Mouse (Mus musculus): ENCODE data around the gene Scd4.

Scd4 gene

GRCm38 (mm10) chr19:44332833-44333623 lies at the start of gene Scd4:
TSS of gene Scd4 (plus strand) at chr19:44333092.
- no peak for DNase-seq (ENCODE audit: low spot score in 2 of 2)

GRCm38 (mm10) chr19:44283157-44284024 lies 49.5 kb upstream of the Scd4 start:
- DNase-seq (ENCODE audit: low spot score in 2 of 2), result peak; percentile 76 to 81

- DNase-seq (ENCODE audit: low spot score in 2 of 2), result peak; percentile 94 to 95
These were observed 48.7 kb upstream of the Scd4 start for GRCm38 (mm10) chr19:44284025-44284695.

- DNase-seq (ENCODE audit: low spot score in 2 of 2), result peak; percentile 62 to 74
These were observed 48.2 kb upstream of the Scd4 start for GRCm38 (mm10) chr19:44284723-44285122.

GRCm38 (mm10) chr19:44285554-44285953 lies 47.3 kb upstream of the Scd4 start:
- DNase-seq (ENCODE audit: low spot score in 2 of 2), result no peak

GRCm38 (mm10) chr19:44286109-44286508 lies 46.8 kb upstream of the Scd4 start:
- no peak for DNase-seq (ENCODE audit: low spot score in 2 of 2)

GRCm38 (mm10) chr19:44287415-44288110 lies 45.3 kb upstream of the Scd4 start:
- no peak for DNase-seq (ENCODE audit: low spot score in 2 of 2)

GRCm38 (mm10) chr19:44292083-44292482 lies 40.8 kb upstream of the Scd4 start:
- no peak for DNase-seq (ENCODE audit: low spot score in 2 of 2)

- DNase-seq (ENCODE audit: low spot score in 2 of 2), result no peak
These were observed 40.4 kb upstream of the Scd4 start for GRCm38 (mm10) chr19:44292483-44292882.

- peak in 1 of 2 experiments; percentile 36 for DNase-seq (ENCODE audit: low spot score in 2 of 2)
These were observed 39.7 kb upstream of the Scd4 start, which contains the start of gene Scd2 for GRCm38 (mm10) chr19:44292941-44293768. TSS of gene Scd2 (plus strand) at chr19:44293674.

- DNase-seq (ENCODE audit: low spot score in 2 of 2), result peak; percentile 65 to 69
These were observed 38.9 kb upstream of the Scd4 start for GRCm38 (mm10) chr19:44293769-44294551.

- DNase-seq (ENCODE audit: low spot score in 2 of 2), result peak; percentile 90 to 91
These were observed 38.3 kb upstream of the Scd4 start for GRCm38 (mm10) chr19:44294588-44295041.

- peak; percentile 59 to 70 for DNase-seq (ENCODE audit: low spot score in 2 of 2)
These were observed 37.6 kb upstream of the Scd4 start for GRCm38 (mm10) chr19:44295251-44295650.

GRCm38 (mm10) chr19:44295741-44296140 lies 37.2 kb upstream of the Scd4 start:
- DNase-seq (ENCODE audit: low spot score in 2 of 2), result peak; percentile 89 to 92

- DNase-seq (ENCODE audit: low spot score in 2 of 2), result no peak
These were observed 36.7 kb upstream of the Scd4 start for GRCm38 (mm10) chr19:44296186-44296585.

GRCm38 (mm10) chr19:44297068-44297760 lies 35.7 kb upstream of the Scd4 start:
- DNase-seq (ENCODE audit: low spot score in 2 of 2), result no peak

- DNase-seq (ENCODE audit: low spot score in 2 of 2), result no peak
These were observed 35.0 kb upstream of the Scd4 start for GRCm38 (mm10) chr19:44297862-44298261.

- no peak for DNase-seq (ENCODE audit: low spot score in 2 of 2)
These were observed 33.8 kb upstream of the Scd4 start for GRCm38 (mm10) chr19:44299078-44299477.

GRCm38 (mm10) chr19:44299902-44300301 lies 33.0 kb upstream of the Scd4 start:
- DNase-seq (ENCODE audit: low spot score in 2 of 2), result no peak

Data from natural killer cell, adult 2 months (primary cell).